Mouse (Mus musculus) liver, postnatal 0 days (tissue): ENCODE results near the gene F10.

ENCODE experiments used
- CTCF ChIP-seq: sonication (generic); IDR thresholded peaks from 2 replicates; pipeline ENCODE4 v1.5.1; 2016; ENCODE audit warnings: antibody characterized with exemption, low read depth
- EP300 ChIP-seq: IDR thresholded peaks from 2 replicates; pipeline ENCODE4 v1.6.1; 2016; ENCODE audit warnings: antibody characterized with exemption, low read depth, mild to moderate bottlenecking

GRCm38 (mm10) chr8:13073255-13073654, 36.1 kb downstream of the F10 start:
- TF ChIP-seq CTCF, result no peak
- no peak for TF ChIP-seq EP300
